Mouse (Mus musculus): Measurements from ENCODE around the gene 4930524B15Rik.

The 4930524B15Rik gene

DNA sequence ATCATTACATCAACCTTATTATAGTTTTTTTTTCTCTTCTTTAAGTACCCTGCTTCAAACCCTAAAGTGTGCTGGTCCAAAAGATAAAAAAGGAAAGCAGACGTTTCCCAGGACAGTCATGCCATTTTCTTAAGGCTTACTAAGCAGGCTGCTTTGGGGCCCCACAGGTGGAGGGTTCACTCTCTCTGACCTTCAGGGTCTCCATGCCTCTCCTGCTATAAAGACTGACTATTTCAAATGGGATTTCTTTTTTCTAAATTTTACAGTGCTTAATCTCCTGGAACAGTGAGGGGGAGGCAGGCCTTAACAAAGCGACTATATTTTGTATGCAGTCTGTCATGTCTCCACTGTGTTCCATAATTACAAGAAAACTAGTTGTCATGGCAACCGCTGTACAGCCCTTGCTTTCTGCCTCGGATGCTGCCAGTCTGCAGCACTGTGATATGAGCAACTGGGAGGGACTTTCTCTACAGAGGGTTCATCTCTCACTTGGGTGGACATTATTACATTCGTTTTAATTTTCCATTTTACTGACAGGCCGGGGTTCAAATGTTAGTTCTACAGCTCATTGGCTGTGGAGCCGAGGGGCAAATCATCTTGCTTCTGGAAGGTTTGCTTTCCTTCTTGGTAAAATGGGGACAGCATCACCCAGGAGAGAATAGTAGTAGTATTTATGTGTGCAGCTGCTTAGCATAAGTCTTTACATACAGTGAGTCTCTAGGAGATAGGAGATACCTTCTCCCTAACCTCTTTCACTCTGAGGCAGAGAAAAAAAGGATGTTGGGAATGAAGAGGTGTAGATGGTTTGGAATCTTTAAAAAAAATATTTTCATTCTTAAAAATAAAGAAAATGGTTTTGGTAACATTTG, 62.3 kb downstream of the 4930524B15Rik start:
- in situ Hi-C loops (cut with MboI; ENCODE audit: unreplicated experiment in 2 of 2) = no loop called here

- in situ Hi-C loops (cut with MboI; ENCODE audit: unreplicated experiment in 2 of 2) = no loop called here
Measured at GRCm38 (mm10) chr11:32028605-32029004, 63.2 kb downstream of the 4930524B15Rik start.
